21 mouse cellular contexts compared by ENCODE assay signal in the genomic region with DNA sequence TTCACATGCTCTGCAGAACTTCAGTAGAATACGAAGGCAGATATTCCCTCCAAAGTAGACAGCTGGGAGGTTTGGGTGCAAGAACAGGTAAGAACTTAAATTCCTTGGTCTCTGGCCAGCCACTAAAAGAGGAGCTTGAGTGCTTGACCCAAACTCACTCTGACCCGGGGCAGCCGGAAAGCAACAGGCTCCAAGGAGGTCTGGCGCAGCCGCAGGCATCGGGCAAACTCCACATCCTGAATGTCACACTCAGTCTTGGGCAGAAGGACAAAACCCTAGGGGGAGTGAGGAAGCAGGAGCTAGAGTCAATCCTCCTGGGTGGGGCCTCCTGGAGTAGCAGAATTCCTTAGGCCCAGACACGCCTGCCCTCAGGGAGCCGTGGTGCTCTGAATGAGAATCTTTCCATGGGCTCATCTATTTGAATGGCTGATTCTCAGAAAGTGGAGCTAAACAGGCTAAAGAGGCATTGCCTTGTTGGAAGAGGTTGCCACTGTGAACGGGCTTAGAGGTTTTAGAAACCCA. TPM values are rescaled to one million over a fixed set of nuclear protein-coding genes. Genes with fewer than 3 reads are reported as not detected.
"Had no signal": no experiment of that assay in that cellular context is flagged by ENCODE, and none has a peak within 500 bp of the region (broad histone marks: within the 10 kb centered on the region; RNA-seq: fewer than 3 reads in every experiment).

No protein-coding gene starts in this region.

- DNase-seq: layer of hippocampus, postnatal 36 days; lung, adult 18-20 months; lung, postnatal 10 days; lung, postnatal 36 days; thymus, adult 18-20 months; thymus, postnatal 36 days had no signal

- ATAC-seq: intestine, embryonic 16.5 days; liver, embryonic 12.5 days; midbrain, embryonic 13.5 days; midbrain, embryonic 16.5 days had no signal

- H3K27me3 ChIP-seq: limb, embryonic 12.5 days; limb, embryonic 15.5 days; liver, embryonic 12.5 days; liver, embryonic 15.5 days; lung, embryonic 15.5 days; megakaryocyte, embryonic 14.5 days; midbrain, embryonic 13.5 days; neural tube, embryonic 13.5 days had no signal

- H3K9me3 ChIP-seq: limb, embryonic 12.5 days; limb, embryonic 15.5 days; liver, embryonic 12.5 days; liver, embryonic 15.5 days; lung, embryonic 15.5 days; megakaryocyte, embryonic 14.5 days; midbrain, embryonic 10.5 days; midbrain, embryonic 13.5 days; neural tube, embryonic 13.5 days had no signal

- H3K9ac ChIP-seq: limb, embryonic 12.5 days; limb, embryonic 15.5 days; liver, embryonic 12.5 days; liver, embryonic 15.5 days; lung, embryonic 15.5 days; midbrain, embryonic 13.5 days; neural tube, embryonic 13.5 days had no signal

- H3K27ac ChIP-seq: layer of hippocampus, adult 2 months; left cerebral cortex, adult 2 months; limb, embryonic 12.5 days; limb, embryonic 15.5 days; liver, embryonic 12.5 days; liver, embryonic 15.5 days; lung, embryonic 15.5 days; midbrain, embryonic 10.5 days; midbrain, embryonic 13.5 days; neural tube, embryonic 13.5 days had no signal

- H3K4me3 ChIP-seq: layer of hippocampus, adult 2 months; left cerebral cortex, adult 2 months; limb, embryonic 12.5 days; limb, embryonic 15.5 days; liver, embryonic 12.5 days; liver, embryonic 15.5 days; lung, embryonic 15.5 days; megakaryocyte, embryonic 14.5 days; midbrain, embryonic 10.5 days; midbrain, embryonic 13.5 days; myocyte; neural tube, embryonic 13.5 days had no signal

- H3K4me2 ChIP-seq: limb, embryonic 12.5 days; limb, embryonic 15.5 days; liver, embryonic 12.5 days; liver, embryonic 15.5 days; lung, embryonic 15.5 days; midbrain, embryonic 13.5 days; neural tube, embryonic 13.5 days had no signal

- H3K36me3 ChIP-seq: lung, embryonic 15.5 days had no signal

RNA-seq across cellular contexts. Expression of a gene that starts 34.4 kb away (rescaled TPM):
- total RNA-seq: neutrophil, adult 5-6 weeks had no signal
